Mouse (Mus musculus) heart, embryonic 10.5 days (tissue): ENCODE data around the gene Ly6g5c. TPM values are rescaled to one million over a fixed set of nuclear protein-coding genes. Genes with fewer than 3 reads are reported as not detected.
"Not testable (repeated sequence)": the region's sequence is repeated elsewhere in the genome, so short reads cannot be mapped to it uniquely, and the experiment has no call there.

Experiments used
- DNase-seq: peaks from one replicate; pipeline ENCODE4 v3.0.0-alpha.2; 2017; ENCODE audit warnings: low spot score
- H3K27ac ChIP-seq: fragments of 300-500 bp; sonication (generic); 2 replicates; pipeline ENCODE4 v1.5.1; 2016; ENCODE audit warnings: mild to moderate bottlenecking
- H3K27me3 ChIP-seq: fragments of 300-500 bp; sonication (generic); 2 replicates; pipeline ENCODE4 v1.6.1; 2016; ENCODE audit warnings: mild to moderate bottlenecking; ENCODE audit not compliant: poor library complexity, insufficient read depth, severe bottlenecking
- H3K36me3 ChIP-seq: fragments of 300-500 bp; sonication (generic); 2 replicates; pipeline ENCODE4 v1.6.1; 2016; ENCODE audit warnings: mild to moderate bottlenecking, moderate library complexity
- H3K4me1 ChIP-seq: fragments of 300-500 bp; sonication (generic); 2 replicates; pipeline ENCODE4 v1.6.1; 2016; ENCODE audit warnings: mild to moderate bottlenecking
- H3K4me3 ChIP-seq: fragments of 300-500 bp; sonication (generic); 2 replicates; pipeline ENCODE4 v1.5.1; 2016; ENCODE audit warnings: mild to moderate bottlenecking, moderate library complexity
- H3K9me3 ChIP-seq: fragments of 300-500 bp; sonication (generic); 2 replicates; pipeline ENCODE4 v1.6.1; 2016; ENCODE audit warnings: mild to moderate bottlenecking, moderate library complexity
- WGBS: fragments of 180-500 bp; shearing (Covaris S2); methylation state at CpG from one replicate; pipeline ENCODE4 v1.1.7; 2016; 5-methylcytosine and 5-hydroxymethylcytosine counted together
- polyA plus RNA-seq: library from polyadenylated mRNA; unstranded; fragments of >200 nt; fragmentation: Nextera tagmentation; extraction: Ambion mirVana; gene quantifications from 2 replicates; pipeline ENCODE4 v1.2.1, GENCODE M21; 2016

Gene Ly6g5c
- polyA plus RNA-seq, 1 experiment from 2014 or later, result not detected

GRCm38 (mm10) chr17:35104079-35104478, 4.0 kb upstream of the Ly6g5c start:
- Histone ChIP-seq H3K4me1 (peaks cover 38% of the 10 kb centered on the region), H3K27me3 (no peaks in the 10 kb centered on the region), H3K27ac (no peak overlapping the region; the same call in 1 of the 2 replicates), H3K36me3 (peaks cover 57% of the 10 kb centered on the region), H3K4me3 (no peak overlapping the region), H3K9me3 (no peaks in the 10 kb centered on the region)
- DNase-seq, result no peak
- WGBS, result 84% methylated on average over 7 of the region's 7 CpGs

DNA sequence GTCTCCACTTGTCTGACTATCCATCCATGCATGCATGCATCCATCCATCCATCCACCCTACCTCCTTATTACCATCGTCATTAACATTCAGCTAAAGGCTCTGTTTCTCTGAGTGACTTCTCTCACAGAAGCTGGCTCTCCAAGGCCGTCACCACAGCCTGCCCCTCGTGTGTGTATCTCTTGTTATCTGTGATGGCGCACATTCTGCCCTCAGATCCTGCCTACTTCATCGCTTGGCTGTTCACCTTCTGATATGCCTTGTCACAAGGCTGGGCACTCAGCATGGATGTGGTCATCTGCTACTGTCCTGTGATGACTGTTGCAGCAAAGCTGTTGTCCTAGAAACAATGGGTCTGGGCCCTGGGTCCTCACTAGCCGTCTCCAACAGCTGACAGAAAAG, 3.3 kb upstream of the Ly6g5c start:
- Histone ChIP-seq H3K27ac (no peak overlapping the region), H3K36me3 (peaks cover 50% of the 10 kb centered on the region), H3K9me3 (no peaks in the 10 kb centered on the region), H3K4me1 (peaks cover 37% of the 10 kb centered on the region), H3K4me3 (no peak overlapping the region), H3K27me3 (no peaks in the 10 kb centered on the region)
- WGBS, result 58% methylated on average over 6 of the region's 6 CpGs
- DNase-seq, result no peak

- Histone ChIP-seq H3K36me3 (peaks cover 39% of the 10 kb centered on the region), H3K27ac (peak overlapping the region; percentile 69; the same call in 1 of the 2 replicates), H3K27me3 (no peaks in the 10 kb centered on the region), H3K4me1 (peaks cover 27% of the 10 kb centered on the region), H3K9me3 (no peaks in the 10 kb centered on the region), H3K4me3 (peak overlapping the region; percentile 22; the same call in 1 of the 2 replicates)
- WGBS, result 30% methylated on average over 13 of the region's 13 CpGs
- DNase-seq, result no peak
These were observed 2.2 kb upstream of the Ly6g5c start for GRCm38 (mm10) chr17:35105740-35106389.

DNA sequence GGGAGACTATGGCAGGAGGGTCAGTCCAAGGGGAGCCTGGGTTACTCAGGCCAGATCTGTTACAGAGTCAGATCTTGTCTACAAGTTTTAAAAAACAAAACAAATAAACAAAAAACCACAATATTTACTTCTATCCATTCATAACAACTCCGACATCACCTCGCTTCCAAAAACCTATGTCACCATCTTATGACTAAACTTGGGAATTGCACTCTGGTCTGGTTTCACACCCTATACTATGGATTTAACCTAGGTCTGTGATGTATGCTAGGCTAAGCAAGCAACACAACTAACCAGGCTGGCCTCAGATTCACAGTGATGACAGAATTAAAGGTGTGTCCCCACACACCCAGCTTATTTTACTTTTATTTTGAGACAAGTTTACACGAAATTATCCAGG, 1.6 kb upstream of the Ly6g5c start:
- 61% methylated on average over 3 of the region's 3 CpGs for WGBS
- peaks cover 31% of the 10 kb centered on the region for H3K4me1 ChIP-seq
- no peaks in the 10 kb centered on the region for H3K27me3 ChIP-seq
- DNase-seq, result no peak
- H3K27ac ChIP-seq, result no peak overlapping the region
- H3K4me3 ChIP-seq, result no peak overlapping the region
- peaks cover 32% of the 10 kb centered on the region for H3K36me3 ChIP-seq
- no peaks in the 10 kb centered on the region for H3K9me3 ChIP-seq

DNA sequence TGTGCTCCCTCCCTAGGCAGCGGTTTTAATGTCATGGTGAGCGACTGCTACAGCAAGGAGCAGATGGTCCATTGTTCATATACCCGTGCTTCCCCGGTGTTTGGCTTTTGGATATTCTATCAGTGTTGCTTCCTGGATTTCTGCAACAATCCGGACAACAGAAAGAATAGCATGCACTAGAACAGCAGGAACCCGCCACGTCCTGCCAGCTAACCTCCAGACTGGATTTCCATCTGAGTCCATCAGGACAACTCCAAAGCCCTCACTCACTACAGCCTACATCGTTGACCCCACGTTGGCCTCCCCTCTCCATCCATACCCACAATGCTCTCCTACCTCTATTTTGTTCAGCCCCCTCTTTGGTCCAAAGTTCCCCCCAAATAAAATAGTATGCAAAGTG, 3.7 kb downstream of the Ly6g5c start:
- Histone ChIP-seq H3K4me3 (no peak overlapping the region), H3K27ac (peak overlapping the region; percentile 69), H3K9me3 (no peaks in the 10 kb centered on the region), H3K4me1 (peaks cover 7% of the 10 kb centered on the region; the same call in 1 of the 2 replicates), H3K36me3 (peaks cover 28% of the 10 kb centered on the region), H3K27me3 (no peaks in the 10 kb centered on the region)
- no peak for DNase-seq
- WGBS, result 66% methylated on average over 9 of the region's 9 CpGs

GRCm38 (mm10) chr17:35115046-35116019, 7.3 kb downstream of the Ly6g5c start, which contains the start of gene Ly6g5b:
Gene Ly6g5b, minus strand, starts transcription at chr17:35115428.
- H3K36me3 ChIP-seq, result peaks cover 55% of the 10 kb centered on the region

DNA sequence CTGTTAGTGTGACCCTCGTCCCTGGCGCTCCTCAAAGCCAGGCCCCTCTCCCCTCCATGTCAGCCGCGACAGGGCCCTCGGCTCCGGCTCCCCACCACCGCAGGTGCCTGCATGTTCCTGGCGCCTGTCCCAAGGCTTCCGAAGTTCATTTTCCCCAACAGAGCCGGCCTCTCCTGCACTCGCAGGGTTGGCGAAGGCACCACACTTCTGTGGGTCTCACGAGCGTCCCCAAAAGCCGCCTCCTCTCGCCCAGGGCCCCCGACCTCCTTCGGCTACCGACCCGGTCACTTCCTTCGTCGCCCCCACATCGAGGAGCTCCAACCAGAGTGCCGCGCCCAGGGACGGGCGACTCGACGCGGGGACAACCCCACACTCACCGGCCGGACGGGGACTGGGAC, 12.7 kb downstream of the Ly6g5c start:
- Histone ChIP-seq H3K36me3 (peaks cover 57% of the 10 kb centered on the region), H3K27me3 (no peaks in the 10 kb centered on the region), H3K9me3 (no peaks in the 10 kb centered on the region), H3K4me3 (peak overlapping the region; percentile 97), H3K4me1 (peaks cover 27% of the 10 kb centered on the region), H3K27ac (peak overlapping the region; percentile 94)
- no peak for DNase-seq
- under 1% methylated on average over 33 of the region's 33 CpGs for WGBS

More at GRCm38 (mm10) chr17:35115046-35116019, 7.3 kb downstream of the Ly6g5c start, which contains the start of gene Ly6g5b:
- Histone ChIP-seq H3K27me3 (no peaks in the 10 kb centered on the region), H3K4me3 (no peak within 1 kb of the TSS), H3K4me1 (peaks cover 12% of the 10 kb centered on the region; the same call in 1 of the 2 replicates), H3K27ac (no peak within 1 kb of the TSS), H3K9me3 (no peaks in the 10 kb centered on the region)
- DNase-seq, result no peak
- 87% methylated on average over 8 of the region's 8 CpGs for WGBS

DNA sequence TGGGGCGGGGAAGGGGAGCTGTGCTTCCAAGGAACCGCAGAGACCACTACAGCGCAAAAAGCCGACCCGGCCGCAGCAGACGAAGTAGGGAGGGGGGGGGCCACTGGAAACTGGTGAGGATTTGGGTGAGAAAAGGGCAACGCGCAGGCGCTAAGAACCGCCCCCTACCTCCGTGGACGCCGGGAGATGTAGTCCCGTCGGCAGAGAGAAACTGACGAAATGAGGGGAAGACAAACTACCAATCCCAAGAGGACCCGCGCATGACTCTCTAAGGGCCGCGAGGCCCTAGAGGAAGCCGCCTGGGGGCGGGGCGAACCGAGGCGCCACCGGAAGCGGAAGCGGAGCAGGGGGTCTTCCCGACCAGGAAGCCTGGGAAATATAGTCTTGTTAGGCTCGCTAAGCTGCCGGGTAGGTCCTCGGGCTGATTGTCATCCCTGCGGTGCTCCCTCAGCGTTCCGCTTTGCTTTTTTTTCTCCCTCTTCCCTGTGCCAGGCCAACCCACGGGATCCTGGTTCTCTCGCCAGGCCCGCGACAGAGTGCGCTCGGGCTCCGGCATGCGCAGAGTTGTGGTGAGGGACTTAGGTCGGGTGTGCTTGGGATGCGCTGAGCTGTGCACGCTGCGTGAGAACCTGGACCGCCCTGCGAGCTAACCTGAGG, 13.2 kb downstream of the Ly6g5c start, which contains the start of gene Gpank1:
TSS of gene Gpank1 (plus strand) at position 313 of the 657 bp plus-strand sequence.
- H3K9me3 ChIP-seq, result no peaks in the 10 kb centered on the region
- no peaks in the 10 kb centered on the region for H3K27me3 ChIP-seq
- DNase-seq, result peak; percentile 99
- H3K27ac ChIP-seq, result peak within 1 kb of the TSS; percentile 94
- H3K4me1 ChIP-seq, result peaks cover 29% of the 10 kb centered on the region
- under 1% methylated on average over 50 of the region's 50 CpGs for WGBS
- H3K4me3 ChIP-seq, result peak within 1 kb of the TSS; percentile 97
- peaks cover 52% of the 10 kb centered on the region for H3K36me3 ChIP-seq

- Histone ChIP-seq H3K27ac (peak within 1 kb of the TSS; percentile 94), H3K9me3 (no peaks in the 10 kb centered on the region), H3K4me3 (peak within 1 kb of the TSS; percentile 97), H3K27me3 (no peaks in the 10 kb centered on the region), H3K4me1 (peaks cover 35% of the 10 kb centered on the region), H3K36me3 (peaks cover 48% of the 10 kb centered on the region)
- no peak for DNase-seq
- under 1% methylated on average over 19 of the region's 19 CpGs for WGBS
These were observed 13.8 kb downstream of the Ly6g5c start, which contains the start of gene Csnk2b for GRCm38 (mm10) chr17:35121871-35122303. Gene Csnk2b, minus strand, starts transcription at chr17:35122053.

DNA sequence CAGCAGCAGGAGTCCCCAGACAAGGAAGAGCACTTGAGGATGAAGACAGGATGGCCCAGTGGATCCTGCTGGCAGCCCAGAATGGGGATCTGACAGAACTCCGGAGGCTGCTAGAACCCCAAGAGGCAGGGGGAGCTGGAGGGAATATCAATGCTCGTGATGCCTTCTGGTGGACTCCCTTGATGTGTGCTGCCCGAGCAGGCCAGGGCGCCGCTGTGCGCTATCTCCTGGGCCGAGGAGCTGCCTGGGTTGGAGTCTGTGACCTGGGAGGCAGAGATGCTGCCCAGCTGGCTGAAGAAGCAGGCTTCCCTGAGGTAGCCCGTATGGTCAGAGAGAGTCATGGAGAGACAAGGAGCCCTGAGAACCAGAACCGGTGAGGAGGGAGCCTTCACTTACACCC, 15.2 kb downstream of the Ly6g5c start:
- not testable (repeated sequence) for H3K4me3 ChIP-seq
- WGBS, result 88% methylated on average over 9 of the region's 9 CpGs

DNA sequence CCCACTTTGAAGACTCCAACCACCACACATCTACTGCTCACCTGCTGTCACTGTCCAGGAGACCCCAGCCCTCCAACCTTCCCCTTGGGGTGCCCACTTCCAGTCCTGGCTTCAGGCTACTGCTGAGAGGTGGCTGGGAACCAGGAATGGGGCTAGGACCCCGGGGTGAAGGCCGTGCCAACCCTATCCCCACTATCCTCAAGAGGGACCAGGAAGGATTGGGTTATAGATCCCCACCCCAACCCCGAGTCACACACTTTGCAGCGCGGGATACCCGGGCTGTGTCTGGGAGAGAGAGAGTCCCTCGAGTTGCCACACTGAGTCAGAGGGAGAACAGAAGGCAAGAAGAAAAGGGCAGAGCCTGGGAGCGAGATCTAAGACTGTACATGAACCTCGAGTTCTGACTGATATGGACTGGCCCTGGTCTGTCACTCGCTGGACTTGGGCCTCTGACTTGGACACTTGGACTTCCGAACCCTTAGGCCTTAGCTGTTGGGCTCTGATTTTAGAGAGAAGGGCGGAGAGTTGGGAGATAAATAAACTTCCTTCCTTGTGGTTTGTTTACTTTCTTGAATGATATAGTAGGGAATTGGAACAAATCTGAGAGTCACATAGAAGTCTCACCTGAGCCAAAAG, 16.3 kb downstream of the Ly6g5c start:
- whole genome bisulfite sequencing, result 92% methylated on average over 12 of the region's 12 CpGs
- Histone ChIP-seq H3K36me3 (peaks cover 41% of the 10 kb centered on the region), H3K4me1 (peaks cover 53% of the 10 kb centered on the region)
- H3K27ac ChIP-seq, H3K27me3 ChIP-seq, H3K4me3 ChIP-seq, DNase-seq, H3K9me3 ChIP-seq: not testable (repeated sequence)

More for the DNA sequence above, 15.2 kb downstream of the Ly6g5c start:
- not testable (repeated sequence) for H3K27ac ChIP-seq, H3K27me3 ChIP-seq, DNase-seq, H3K9me3 ChIP-seq
- Histone ChIP-seq H3K36me3 (peaks cover 44% of the 10 kb centered on the region), H3K4me1 (peaks cover 45% of the 10 kb centered on the region)

DNA sequence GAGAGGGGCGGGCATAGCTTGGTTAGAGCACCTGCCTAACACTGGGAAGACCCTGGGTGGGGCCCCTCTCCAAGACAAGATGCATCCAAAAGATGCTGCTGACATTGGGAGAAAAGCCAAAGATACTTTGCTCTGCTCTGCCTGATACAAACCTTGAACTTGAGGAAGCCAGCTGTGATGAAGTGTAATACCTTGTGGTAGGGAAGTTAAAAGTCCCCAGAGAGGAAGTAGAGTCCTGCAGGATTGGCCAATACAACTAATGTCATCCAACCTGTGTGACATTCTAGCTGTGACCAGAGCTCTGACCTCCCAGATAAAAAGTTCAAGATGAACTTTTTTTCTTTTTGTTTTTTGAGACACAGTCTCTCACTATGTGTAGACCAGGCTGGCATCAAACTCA, 17.0 kb downstream of the Ly6g5c start:
- Histone ChIP-seq H3K27ac (no peak overlapping the region), H3K36me3 (peaks cover 39% of the 10 kb centered on the region), H3K9me3 (no peaks in the 10 kb centered on the region), H3K27me3 (no peaks in the 10 kb centered on the region), H3K4me1 (peaks cover 50% of the 10 kb centered on the region), H3K4me3 (no peak overlapping the region)
- DNase-seq, result no peak
- 93% methylated on average over 1 of the region's 1 CpGs for WGBS
